8 mouse cellular contexts compared by ENCODE assay signal in genomic region chr17:35135591-35136320, GRCm38 (mm10). TPM values are rescaled to one million over a fixed set of nuclear protein-coding genes. Genes with fewer than 3 reads are reported as not detected.
DNase-seq lines count a peak whose midpoint lies in the region; ATAC-seq and TF ChIP-seq lines count a peak whose summit lies in the region.

No protein-coding gene starts in this region.

- peak overlapping the region; percentile 96 for H3K27ac ChIP-seq in heart, postnatal 0 days (ENCODE audit: low read depth)

- H3K9ac ChIP-seq in heart, postnatal 0 days (replicated peaks; ENCODE audit: low read depth, low read length) = peak overlapping the region; percentile 80

- no peak for TF ChIP-seq CTCF in heart, postnatal 0 days (IDR thresholded peaks at IDR 0.05; ENCODE audit: low read depth)

- peak; percentile 45 for ATAC-seq in heart, postnatal 0 days (ENCODE audit: insufficient read depth, low read depth)
- ATAC-seq in granulocyte monocyte progenitor cell, adult 5-6 weeks (replicated peaks; ENCODE audit: poor library complexity, severe bottlenecking) = peak; percentile 74

- DNase-seq in heart, postnatal 0 days (ENCODE audit: low spot score) = peak; percentile 83
- no peak for DNase-seq in heart, postnatal 4 days
- DNase-seq in T-cell, adult 2 months (ENCODE audit: low spot score) = peak; percentile 46
- DNase-seq in lung, postnatal 36 days = peak; percentile 71
- DNase-seq in right cerebral cortex, postnatal 25 days = no peak
- DNase-seq in spleen, postnatal 10 days (ENCODE audit: low spot score in 2 of 2) = no peak
- DNase-seq in kidney, adult 9 months = no peak

- under 1% methylated on average over 42 of the region's 43 CpGs for WGBS in heart, postnatal 0 days

- no peaks in the 10 kb centered on the region; the same call in 1 of the 2 replicates for H3K4me1 ChIP-seq in heart, postnatal 0 days (ENCODE audit: control insufficient read depth, insufficient read depth)

- H3K27me3 ChIP-seq in heart, postnatal 0 days (ENCODE audit: control insufficient read depth, insufficient read depth, low read length) = no peaks in the 10 kb centered on the region

- H3K4me3 ChIP-seq in heart, postnatal 0 days (ENCODE audit: low read depth, low read length) = peak overlapping the region; percentile 84

- H3K9me3 ChIP-seq in heart, postnatal 0 days (replicated peaks; ENCODE audit: control insufficient read depth, low read length) = no peaks in the 10 kb centered on the region

- TF ChIP-seq EP300 in heart, postnatal 0 days (IDR thresholded peaks at IDR 0.05; ENCODE audit: low read depth) = no peak; the same call in 1 of the 2 replicates

- peak overlapping the region; percentile 77 for H3K4me2 ChIP-seq in heart, postnatal 0 days (ENCODE audit: low read depth, low read length)

- peaks cover 26% of the 10 kb centered on the region for H3K36me3 ChIP-seq in heart, postnatal 0 days (replicated peaks; ENCODE audit: control insufficient read depth, insufficient read depth, low read length)

RNA-seq across cellular contexts. Expression of gene Bag6, which starts 0.8 kb away (rescaled TPM):
- total RNA-seq in heart, postnatal 0 days (2014; rRNA removed; ENCODE audit: low replicate concordance) = 188 and 235 TPM in 2 replicates
- polyA plus RNA-seq in heart, postnatal 0 days (2015; fragmentation: Nextera tagmentation; extraction: Ambion mirVana) = 35.6 and 37.7 TPM in 2 replicates
- total RNA-seq in heart, postnatal 4 days (2021) = 100 to 1,000 TPM; 318 to 321 TPM
- 93.9 and 111 TPM in 2 replicates for total RNA-seq in granulocyte monocyte progenitor cell, adult 5-6 weeks (2014; fragmentation: Nextera tagmentation)
- total RNA-seq in granulocyte monocyte progenitor cell, adult 5-6 weeks (2017) = 68.8 and 74.0 TPM in 2 replicates

RNA-seq across cellular contexts. Expression of gene Apom, which starts 3.9 kb away (rescaled TPM):
- not detected in 2 replicates for total RNA-seq in heart, postnatal 0 days (2014; rRNA removed; ENCODE audit: low replicate concordance)
- polyA plus RNA-seq in heart, postnatal 0 days (2015; fragmentation: Nextera tagmentation; extraction: Ambion mirVana) = 0.11 TPM in 2 replicates
- total RNA-seq in heart, postnatal 4 days (2021) = not detected
- total RNA-seq in granulocyte monocyte progenitor cell, adult 5-6 weeks (2014; fragmentation: Nextera tagmentation) = not detected in 2 replicates
- total RNA-seq in granulocyte monocyte progenitor cell, adult 5-6 weeks (2017) = 1.2 TPM in 1 of 2 replicates, not detected in the other

RNA-seq across cellular contexts. Expression of gene D17H6S53E, which starts 9.6 kb away (rescaled TPM):
- total RNA-seq in heart, postnatal 0 days (2014; rRNA removed; ENCODE audit: low replicate concordance) = 22.3 and 135 TPM in 2 replicates
- 16.4 and 17.3 TPM in 2 replicates for polyA plus RNA-seq in heart, postnatal 0 days (2015; fragmentation: Nextera tagmentation; extraction: Ambion mirVana)
- 10 to 100 TPM; 26.6 to 27.3 TPM for total RNA-seq in heart, postnatal 4 days (2021)
- 16.3 and 18.4 TPM in 2 replicates for total RNA-seq in granulocyte monocyte progenitor cell, adult 5-6 weeks (2014; fragmentation: Nextera tagmentation)
- total RNA-seq in granulocyte monocyte progenitor cell, adult 5-6 weeks (2017) = 7.9 and 10.7 TPM in 2 replicates

RNA-seq across cellular contexts. Expression of gene Csnk2b, which starts 13.9 kb away (rescaled TPM):
- total RNA-seq in heart, postnatal 0 days (2014; rRNA removed; ENCODE audit: low replicate concordance) = 239 and 244 TPM in 2 replicates
- polyA plus RNA-seq in heart, postnatal 0 days (2015; fragmentation: Nextera tagmentation; extraction: Ambion mirVana) = 232 and 241 TPM in 2 replicates
- 100 to 1,000 TPM; 189 to 196 TPM for total RNA-seq in heart, postnatal 4 days (2021)
- total RNA-seq in granulocyte monocyte progenitor cell, adult 5-6 weeks (2014; fragmentation: Nextera tagmentation) = 289 and 384 TPM in 2 replicates
- 277 and 317 TPM in 2 replicates for total RNA-seq in granulocyte monocyte progenitor cell, adult 5-6 weeks (2017)

RNA-seq across cellular contexts. Expression of gene Gpank1, which starts 14.5 kb away (rescaled TPM):
- total RNA-seq in heart, postnatal 0 days (2014; rRNA removed; ENCODE audit: low replicate concordance) = 4.2 and 24.1 TPM in 2 replicates
- 9.1 and 9.6 TPM in 2 replicates for polyA plus RNA-seq in heart, postnatal 0 days (2015; fragmentation: Nextera tagmentation; extraction: Ambion mirVana)
- total RNA-seq in heart, postnatal 4 days (2021) = 1 to 10 TPM; 6.0 to 6.2 TPM
- total RNA-seq in granulocyte monocyte progenitor cell, adult 5-6 weeks (2014; fragmentation: Nextera tagmentation) = 21.2 and 25.4 TPM in 2 replicates
- 24.0 and 26.9 TPM in 2 replicates for total RNA-seq in granulocyte monocyte progenitor cell, adult 5-6 weeks (2017)

Comparison
In these comparisons a context has a peak if more than half of its experiments do, and no peak if none do; other contexts are left out.
1. DNase-seq: peak in heart, postnatal 0 days (single experiment), T-cell, adult 2 months (single experiment) and lung, postnatal 36 days (single experiment); none in heart, postnatal 4 days (single experiment), right cerebral cortex, postnatal 25 days (single experiment), spleen, postnatal 10 days (0 of 2) and kidney, adult 9 months (single experiment).